Mouse (Mus musculus): ENCODE data around the gene Wdr5. TPM values are rescaled to one million over a fixed set of nuclear protein-coding genes. Genes with fewer than 3 reads are reported as not detected.
"Not testable (repeated sequence)": the region's sequence is repeated elsewhere in the genome, so short reads cannot be mapped to it uniquely, and the experiment has no call there.

Wdr5 gene
- total RNA-seq, 2 experiments from 2014 or later: 31.4 to 34.2 TPM

GRCm38 (mm10) chr2:27504113-27504885 lies 10.7 kb upstream of the Wdr5 start:
- peak; percentile 22 for DNase-seq

GRCm38 (mm10) chr2:27505539-27505938 lies 9.4 kb upstream of the Wdr5 start:
- peak; percentile 9 for DNase-seq

GRCm38 (mm10) chr2:27506658-27507057 lies 8.3 kb upstream of the Wdr5 start:
- DNase-seq: not testable (repeated sequence)

GRCm38 (mm10) chr2:27507562-27507961 lies 7.4 kb upstream of the Wdr5 start, which contains the start of gene Brd3:
Gene Brd3, minus strand, starts transcription at chr2:27507662.
- no peak for DNase-seq

GRCm38 (mm10) chr2:27510706-27511105 lies 4.3 kb upstream of the Wdr5 start:
- DNase-seq: no peak

- no peak for DNase-seq
These were observed 2.0 kb upstream of the Wdr5 start for GRCm38 (mm10) chr2:27512909-27513308.

- DNase-seq: no peak
These were observed 1.1 kb upstream of the Wdr5 start for GRCm38 (mm10) chr2:27513861-27514260.

GRCm38 (mm10) chr2:27515341-27516166 lies 597 bp downstream of the Wdr5 start:
- DNase-seq: no peak

GRCm38 (mm10) chr2:27516289-27516688 lies 1.3 kb downstream of the Wdr5 start:
- no peak for DNase-seq

GRCm38 (mm10) chr2:27518283-27518682 lies 3.3 kb downstream of the Wdr5 start:
- no peak for DNase-seq

- not testable (repeated sequence) for DNase-seq
These were observed 23.7 kb downstream of the Wdr5 start for GRCm38 (mm10) chr2:27538455-27539330.

- no peak for DNase-seq
These were observed 24.4 kb downstream of the Wdr5 start for GRCm38 (mm10) chr2:27539336-27539735.

- DNase-seq: peak; percentile 98
These were observed 25.0 kb downstream of the Wdr5 start for GRCm38 (mm10) chr2:27539772-27540514.

- no peak for DNase-seq
These were observed 25.5 kb downstream of the Wdr5 start for GRCm38 (mm10) chr2:27540515-27540836.

GRCm38 (mm10) chr2:27541225-27541624 lies 26.3 kb downstream of the Wdr5 start:
- no peak for DNase-seq

- DNase-seq: no peak
These were observed 29.7 kb downstream of the Wdr5 start for GRCm38 (mm10) chr2:27544613-27545012.

GRCm38 (mm10) chr2:27545517-27545916 lies 30.6 kb downstream of the Wdr5 start:
- DNase-seq: not testable (repeated sequence)

GRCm38 (mm10) chr2:27546041-27546440 lies 31.1 kb downstream of the Wdr5 start:
- DNase-seq: not testable (repeated sequence)

- no peak for DNase-seq
These were observed 32.4 kb downstream of the Wdr5 start for GRCm38 (mm10) chr2:27547326-27547725.

- DNase-seq: no peak
These were observed 33.0 kb downstream of the Wdr5 start for GRCm38 (mm10) chr2:27547986-27548385.

GRCm38 (mm10) chr2:27548664-27549369 lies 33.9 kb downstream of the Wdr5 start:
- no peak for DNase-seq

All from heart, postnatal 4 days (tissue).